Mouse (Mus musculus): Measurements from ENCODE around the gene Inpp4b. TPM values are rescaled to one million over a fixed set of nuclear protein-coding genes. Genes with fewer than 3 reads are reported as not detected.
"Not testable (repeated sequence)": the region's sequence is repeated elsewhere in the genome, so short reads cannot be mapped to it uniquely, and the experiment has no call there.

The Inpp4b gene
- polyA plus RNA-seq, 1 experiment from 2014 or later = 5.0 TPM

DNA sequence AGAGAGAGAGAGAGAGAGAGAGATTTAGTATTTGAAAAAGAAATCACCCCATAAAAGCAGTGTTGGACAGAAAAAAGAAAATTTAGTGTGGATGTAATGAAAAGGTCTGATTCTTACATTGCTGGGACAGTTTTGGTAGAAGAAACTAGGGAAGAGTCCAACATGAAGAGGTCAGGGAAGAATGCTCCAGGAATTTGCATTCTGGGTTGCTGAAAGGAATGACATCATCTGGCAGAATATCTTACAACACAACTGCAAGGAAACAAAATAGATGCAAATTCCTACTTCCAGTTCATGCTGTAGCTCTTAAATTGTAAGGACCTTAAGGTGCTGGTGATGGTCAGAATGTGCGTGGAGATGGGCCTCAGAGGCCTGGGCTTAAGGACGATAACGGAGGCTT, 650.6 kb downstream of the Inpp4b start:
- H3K4me2 ChIP-seq (replicated peaks) = no peak overlapping the region
- no peak overlapping the region for H3K9ac ChIP-seq (replicated peaks)
- 94% methylated on average over 3 of the region's 3 CpGs for WGBS
- no peaks in the 10 kb centered on the region for H3K4me1 ChIP-seq (replicated peaks)
- H3K4me3 ChIP-seq (replicated peaks) = no peak overlapping the region
- H3K36me3 ChIP-seq = no peaks in the 10 kb centered on the region
- H3K27ac ChIP-seq = no peak overlapping the region
- no peak for ATAC-seq
- no peaks in the 10 kb centered on the region for H3K27me3 ChIP-seq
- H3K9me3 ChIP-seq = no peaks in the 10 kb centered on the region

DNA sequence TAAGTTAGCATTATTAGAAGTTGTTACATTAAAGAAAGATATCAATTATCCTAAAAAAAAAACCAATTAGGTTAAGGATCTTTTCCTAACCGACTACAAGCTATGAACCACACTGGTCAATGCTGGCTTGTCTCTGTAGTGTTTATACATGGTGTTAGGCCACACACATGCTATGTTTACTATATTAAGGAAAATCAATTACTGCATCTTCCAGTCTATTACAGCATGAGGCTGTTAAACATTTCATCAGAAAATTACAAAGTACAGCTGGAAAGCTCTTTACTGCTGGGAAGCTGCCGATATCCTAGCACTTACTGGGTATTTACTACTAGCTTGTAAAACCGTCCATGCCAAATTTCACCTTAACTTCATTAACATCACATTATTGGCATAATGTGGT, 653.9 kb downstream of the Inpp4b start:
- Histone ChIP-seq H3K27ac (no peak overlapping the region), H3K36me3 (no peaks in the 10 kb centered on the region), H3K4me2 (replicated peaks) (no peak overlapping the region), H3K4me1 (replicated peaks) (no peaks in the 10 kb centered on the region), H3K9me3 (no peaks in the 10 kb centered on the region), H3K4me3 (replicated peaks) (no peak overlapping the region), H3K27me3 (no peaks in the 10 kb centered on the region), H3K9ac (replicated peaks) (no peak overlapping the region)
- 81% methylated on average over 3 of the region's 3 CpGs for WGBS
- ATAC-seq = no peak

DNA sequence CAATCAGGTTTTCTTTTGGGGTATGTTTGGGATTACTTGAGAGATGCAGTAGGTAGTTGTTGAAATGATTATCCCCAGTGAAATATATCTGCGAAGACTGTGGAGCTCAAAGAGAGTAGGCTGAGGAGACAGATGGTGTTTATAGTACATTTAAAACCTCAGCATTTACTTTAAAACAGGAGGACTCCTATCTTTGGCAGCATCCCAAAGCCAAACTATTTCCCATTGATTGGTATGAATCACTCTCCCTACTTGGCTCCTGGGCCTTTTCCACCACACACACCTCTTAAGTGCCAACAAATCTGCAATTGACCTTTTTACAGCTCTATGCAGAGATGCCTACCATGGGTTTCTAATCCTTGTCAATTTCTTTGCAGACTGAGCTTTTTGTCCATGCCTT, 654.5 kb downstream of the Inpp4b start:
- no peak for ATAC-seq
- WGBS = 96% methylated on average over 1 of the region's 1 CpGs

DNA sequence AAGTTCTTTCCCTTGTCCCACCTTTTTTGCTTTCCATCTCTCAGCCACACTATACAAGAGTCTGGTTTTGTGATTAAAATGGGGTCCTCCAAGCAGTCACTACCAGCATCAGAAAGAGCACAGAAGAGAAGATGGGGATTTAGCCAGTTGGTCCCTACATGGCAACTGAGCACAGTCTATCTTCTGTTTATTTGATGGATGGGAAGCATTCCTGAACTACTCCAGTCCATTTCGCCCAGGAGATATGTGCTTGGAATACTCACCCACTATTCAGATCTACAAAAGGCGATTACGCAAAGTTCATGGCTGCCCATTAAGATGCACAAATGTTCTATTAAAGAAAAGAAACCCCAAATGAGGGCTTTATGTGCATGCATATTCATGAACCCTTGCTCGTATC, 661.8 kb downstream of the Inpp4b start:
- H3K27ac ChIP-seq = no peak overlapping the region
- WGBS = 76% methylated on average over 4 of the region's 4 CpGs
- H3K36me3 ChIP-seq = no peaks in the 10 kb centered on the region
- ATAC-seq = no peak
- no peaks in the 10 kb centered on the region for H3K27me3 ChIP-seq
- H3K4me3 ChIP-seq (replicated peaks) = no peak overlapping the region
- no peaks in the 10 kb centered on the region for H3K4me1 ChIP-seq (replicated peaks)
- no peak overlapping the region for H3K4me2 ChIP-seq (replicated peaks)
- H3K9ac ChIP-seq (replicated peaks) = no peak overlapping the region
- no peaks in the 10 kb centered on the region for H3K9me3 ChIP-seq

More for the DNA sequence above, 654.5 kb downstream of the Inpp4b start:
- H3K27me3 ChIP-seq = no peaks in the 10 kb centered on the region
- no peak overlapping the region for H3K9ac ChIP-seq (replicated peaks)
- no peaks in the 10 kb centered on the region for H3K4me1 ChIP-seq (replicated peaks)
- no peak overlapping the region for H3K4me2 ChIP-seq (replicated peaks)
- no peak overlapping the region for H3K27ac ChIP-seq
- no peak overlapping the region for H3K4me3 ChIP-seq (replicated peaks)
- H3K9me3 ChIP-seq = no peaks in the 10 kb centered on the region
- H3K36me3 ChIP-seq = no peaks in the 10 kb centered on the region

DNA sequence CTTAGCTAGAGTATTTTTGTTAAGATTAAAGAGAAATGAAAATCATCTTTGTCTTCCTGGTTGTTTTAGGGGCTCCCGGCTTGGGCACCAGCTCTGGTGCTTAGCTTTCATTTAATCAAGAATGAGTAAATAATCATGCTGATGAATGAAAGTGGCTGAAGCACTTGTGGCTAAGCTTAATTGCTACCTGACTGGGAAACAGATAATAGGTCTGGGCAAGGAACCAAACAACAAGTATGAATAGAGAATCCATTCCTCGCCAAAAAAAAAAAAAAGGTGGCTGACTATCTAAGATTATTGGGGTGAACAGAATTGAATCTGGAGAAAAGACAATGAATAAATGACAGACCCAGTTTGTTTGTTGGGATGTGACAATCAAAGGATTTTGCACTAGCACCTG, 663.1 kb downstream of the Inpp4b start:
- 70% methylated on average over 2 of the region's 2 CpGs for WGBS
- Histone ChIP-seq H3K36me3 (no peaks in the 10 kb centered on the region), H3K4me3 (replicated peaks) (no peak overlapping the region)

DNA sequence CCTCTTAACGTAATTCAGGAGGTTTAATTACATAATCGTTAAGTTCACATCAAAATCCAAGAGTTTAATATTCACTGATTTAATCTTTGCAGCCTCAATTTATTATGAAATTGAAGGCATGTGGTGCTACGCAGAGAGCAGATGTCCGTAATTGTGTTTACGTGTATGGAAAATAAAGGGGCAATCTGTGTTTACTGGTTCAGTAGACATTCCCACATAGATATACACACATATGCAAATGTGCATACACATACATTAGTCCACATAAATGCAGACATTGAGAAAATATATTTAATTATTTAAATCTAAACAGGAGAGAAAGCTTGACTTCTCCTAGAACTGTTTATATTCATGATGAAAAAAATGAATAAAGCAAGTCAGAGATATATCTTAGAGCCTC, 675.4 kb downstream of the Inpp4b start:
- Histone ChIP-seq H3K9me3 (no peaks in the 10 kb centered on the region), H3K4me1 (replicated peaks) (no peaks in the 10 kb centered on the region), H3K4me2 (replicated peaks) (no peak overlapping the region), H3K36me3 (no peaks in the 10 kb centered on the region), H3K4me3 (replicated peaks) (no peak overlapping the region), H3K27ac (no peak overlapping the region), H3K9ac (replicated peaks) (no peak overlapping the region), H3K27me3 (no peaks in the 10 kb centered on the region)
- 73% methylated on average over 5 of the region's 5 CpGs for WGBS
- ATAC-seq = no peak

More for the DNA sequence above, 663.1 kb downstream of the Inpp4b start:
- Histone ChIP-seq H3K4me2 (replicated peaks) (no peak overlapping the region), H3K9ac (replicated peaks) (no peak overlapping the region), H3K27me3 (no peaks in the 10 kb centered on the region), H3K9me3 (no peaks in the 10 kb centered on the region), H3K4me1 (replicated peaks) (no peaks in the 10 kb centered on the region), H3K27ac (no peak overlapping the region)
- ATAC-seq = no peak

DNA sequence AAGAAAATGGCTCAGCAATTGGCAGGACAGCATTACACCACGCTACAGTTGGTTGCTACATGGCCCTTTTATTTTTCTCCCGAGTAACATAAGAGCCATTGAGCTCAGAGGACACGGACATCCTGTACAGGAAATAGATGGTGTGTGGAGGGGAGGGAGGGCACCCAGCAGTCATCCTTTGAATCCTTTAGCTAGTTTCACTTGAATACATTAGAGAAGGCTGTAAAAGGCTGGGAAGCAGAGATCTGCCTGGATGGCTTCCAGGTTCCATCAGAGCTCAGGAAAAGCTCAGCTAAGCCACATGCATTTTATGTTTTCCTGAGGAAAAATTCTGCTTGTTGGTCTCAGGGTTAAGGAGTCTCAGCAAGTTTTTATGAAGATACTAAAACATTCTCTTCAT, 685.0 kb downstream of the Inpp4b start:
- Histone ChIP-seq H3K4me2 (replicated peaks) (no peak overlapping the region), H3K27me3 (no peaks in the 10 kb centered on the region), H3K36me3 (no peaks in the 10 kb centered on the region), H3K4me1 (replicated peaks) (peaks cover 6% of the 10 kb centered on the region; the same call in 1 of the 2 replicates), H3K9ac (replicated peaks) (no peak overlapping the region), H3K9me3 (no peaks in the 10 kb centered on the region), H3K4me3 (replicated peaks) (no peak overlapping the region), H3K27ac (no peak overlapping the region)
- 60% methylated on average over 3 of the region's 3 CpGs for whole genome bisulfite sequencing
- peak; percentile 48; the same call in 1 of the 2 replicates for ATAC-seq

DNA sequence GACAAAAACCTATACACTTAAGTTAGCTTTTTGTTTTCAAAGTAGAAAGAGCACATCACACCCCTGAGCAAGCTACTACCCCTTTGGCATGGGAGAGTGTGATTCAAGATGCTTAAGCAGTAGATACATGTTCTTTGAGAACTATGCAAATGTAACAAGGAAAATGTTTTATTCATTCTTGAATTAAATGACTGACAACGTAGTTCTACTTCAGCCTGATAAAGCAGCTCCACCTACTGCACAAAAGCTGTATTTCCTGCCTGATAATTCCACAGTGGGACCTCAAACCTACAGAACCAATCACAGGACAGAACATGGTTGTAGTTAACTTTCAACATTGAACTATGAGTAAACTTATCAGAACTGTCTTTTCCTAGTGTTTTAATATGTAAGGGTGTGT, 686.5 kb downstream of the Inpp4b start:
- Histone ChIP-seq H3K27ac (no peak overlapping the region), H3K9ac (replicated peaks) (no peak overlapping the region), H3K27me3 (no peaks in the 10 kb centered on the region), H3K4me2 (replicated peaks) (no peak overlapping the region), H3K4me1 (replicated peaks) (peaks cover 6% of the 10 kb centered on the region; the same call in 1 of the 2 replicates), H3K9me3 (no peaks in the 10 kb centered on the region), H3K36me3 (no peaks in the 10 kb centered on the region), H3K4me3 (replicated peaks) (no peak overlapping the region)
- 0 out of 2 replicates have a peak, but pooled peaks have one; percentile 34 for ATAC-seq
- WGBS = 18% methylated on average over 1 of the region's 1 CpGs

DNA sequence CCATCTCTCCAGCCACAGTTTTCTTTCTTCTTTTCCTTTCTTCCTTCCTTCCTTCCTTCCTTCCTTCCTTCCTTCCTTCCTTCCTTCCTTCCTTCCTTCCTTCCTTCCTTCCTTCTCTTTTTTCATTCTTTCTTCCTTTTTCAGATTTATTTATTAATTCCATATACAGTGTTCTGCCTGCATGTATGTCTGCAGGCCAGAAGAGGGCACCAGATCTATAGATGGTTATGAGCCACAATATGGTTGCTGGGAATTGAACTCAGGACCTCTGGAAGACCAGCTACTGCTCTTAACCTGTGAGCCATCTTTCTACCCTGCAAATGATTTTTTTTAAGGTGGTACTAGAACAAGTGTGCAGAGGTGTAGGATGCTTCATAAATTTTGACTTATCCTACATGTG, 689.7 kb downstream of the Inpp4b start:
- ATAC-seq; H3K4me1 ChIP-seq (replicated peaks); H3K27ac ChIP-seq: not testable (repeated sequence)

DNA sequence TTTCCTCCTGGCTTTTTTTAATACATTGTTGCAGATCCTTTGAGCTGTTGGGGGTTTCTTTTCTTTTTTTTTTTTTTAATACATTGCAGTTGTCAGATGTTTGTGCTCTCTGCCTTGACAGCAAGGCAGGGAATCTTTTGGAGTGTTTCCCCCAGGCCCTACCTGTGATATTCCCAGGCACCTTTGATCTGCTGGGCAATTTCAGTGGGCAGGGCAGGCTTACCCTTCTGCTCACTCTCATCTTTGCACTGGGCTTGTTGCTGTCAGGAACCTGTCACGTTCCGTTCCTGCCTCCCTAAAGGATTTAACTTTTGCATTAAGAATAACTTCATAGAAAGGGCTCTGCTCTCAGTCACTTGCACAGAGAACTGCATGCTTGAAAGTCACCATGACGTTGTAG, 711.7 kb downstream of the Inpp4b start:
- Histone ChIP-seq H3K36me3 (no peaks in the 10 kb centered on the region), H3K4me3 (replicated peaks) (no peak overlapping the region), H3K27me3 (no peaks in the 10 kb centered on the region), H3K4me1 (replicated peaks) (no peaks in the 10 kb centered on the region), H3K9me3 (no peaks in the 10 kb centered on the region), H3K9ac (replicated peaks) (no peak overlapping the region), H3K4me2 (replicated peaks) (no peak overlapping the region), H3K27ac (no peak overlapping the region)
- WGBS = 50% methylated on average over 3 of the region's 3 CpGs
- no peak for ATAC-seq

More for the DNA sequence above, 689.7 kb downstream of the Inpp4b start:
- H3K4me2 ChIP-seq (replicated peaks); H3K4me3 ChIP-seq (replicated peaks); H3K36me3 ChIP-seq; H3K9ac ChIP-seq (replicated peaks); H3K27me3 ChIP-seq; H3K9me3 ChIP-seq: not testable (repeated sequence)

DNA sequence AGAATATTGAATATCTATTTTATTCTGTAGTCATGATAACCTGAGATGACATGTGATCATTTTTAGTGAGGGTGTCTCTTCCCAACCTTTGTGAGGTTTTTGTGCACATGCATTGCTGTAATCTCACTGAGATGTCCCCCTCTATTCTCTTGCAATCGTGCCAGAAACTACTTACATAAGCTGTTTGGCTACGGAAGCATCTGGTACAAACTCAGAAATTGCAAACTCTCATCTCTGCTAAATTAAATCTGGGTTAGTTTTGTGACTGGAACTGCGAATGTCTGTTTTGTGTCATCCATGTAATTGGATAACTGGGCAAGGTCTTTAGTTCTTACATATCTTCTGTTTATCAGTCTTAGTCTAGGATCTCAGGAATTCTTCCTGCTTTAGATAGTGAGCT, 725.3 kb downstream of the Inpp4b start:
- Histone ChIP-seq H3K4me1 (replicated peaks) (no peaks in the 10 kb centered on the region), H3K9me3 (no peaks in the 10 kb centered on the region), H3K4me2 (replicated peaks) (no peak overlapping the region), H3K9ac (replicated peaks) (no peak overlapping the region), H3K27ac (no peak overlapping the region), H3K4me3 (replicated peaks) (no peak overlapping the region), H3K27me3 (no peaks in the 10 kb centered on the region), H3K36me3 (no peaks in the 10 kb centered on the region)
- ATAC-seq = no peak
- 87% methylated on average over 3 of the region's 3 CpGs for WGBS

DNA sequence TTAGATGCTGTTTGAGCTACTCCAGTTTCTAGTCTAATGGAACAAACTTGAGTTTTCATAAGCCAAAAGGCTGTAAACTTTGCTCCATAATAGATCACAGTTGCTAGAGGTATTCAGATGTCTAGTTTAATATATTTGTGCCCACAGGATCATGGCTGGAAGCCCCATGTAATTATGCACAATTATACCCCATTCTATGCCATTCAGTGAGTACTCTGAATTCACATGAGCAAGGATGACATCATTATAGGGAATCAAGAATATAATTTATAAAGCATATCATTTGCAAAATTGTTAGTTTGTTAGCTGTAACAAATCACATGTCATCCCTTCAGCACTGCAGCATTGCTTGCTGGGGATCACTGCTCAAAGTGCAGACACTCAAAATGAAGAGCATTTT, 736.9 kb downstream of the Inpp4b start:
- no peaks in the 10 kb centered on the region for H3K36me3 ChIP-seq
- no peaks in the 10 kb centered on the region for H3K4me1 ChIP-seq (replicated peaks)
- peaks cover 4% of the 10 kb centered on the region; the same call in 1 of the 2 replicates for H3K9me3 ChIP-seq
- H3K27ac ChIP-seq = no peak overlapping the region
- H3K9ac ChIP-seq (replicated peaks) = no peak overlapping the region
- no peaks in the 10 kb centered on the region for H3K27me3 ChIP-seq
- no peak for ATAC-seq
- H3K4me3 ChIP-seq (replicated peaks) = no peak overlapping the region
- H3K4me2 ChIP-seq (replicated peaks) = no peak overlapping the region

DNA sequence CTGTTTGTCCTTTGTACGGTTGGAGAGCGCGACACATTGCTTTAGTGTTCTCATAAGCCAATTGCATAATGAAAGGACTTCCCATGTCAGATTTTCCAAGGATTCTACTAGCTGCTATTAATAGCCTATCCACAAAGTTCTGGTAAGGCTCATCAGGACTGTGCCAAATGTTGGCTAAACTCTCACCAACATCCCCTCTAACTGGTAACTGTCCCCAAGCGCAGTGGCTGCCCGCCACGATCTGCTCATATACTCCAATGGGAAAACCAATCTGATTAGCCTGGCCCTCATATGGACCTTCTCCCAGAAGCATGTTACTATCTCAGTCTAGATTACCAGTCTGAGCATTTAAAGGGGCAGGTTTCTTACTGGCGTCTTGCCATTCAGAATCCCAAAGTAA, 744.3 kb downstream of the Inpp4b start:
- H3K9ac ChIP-seq (replicated peaks); H3K4me2 ChIP-seq (replicated peaks); H3K4me3 ChIP-seq (replicated peaks); H3K27me3 ChIP-seq; ATAC-seq; H3K36me3 ChIP-seq; H3K9me3 ChIP-seq; H3K27ac ChIP-seq; H3K4me1 ChIP-seq (replicated peaks): not testable (repeated sequence)
- WGBS = 96% methylated on average over 7 of the region's 7 CpGs
